Mouse (Mus musculus) heart, adult 2 months (tissue): ENCODE measurements around the gene Morn3. TPM values are rescaled to one million over a fixed set of nuclear protein-coding genes. Genes with fewer than 3 reads are reported as not detected.

Source experiments
- DNase-seq, 2 experiments: peaks; one replicate each; pipeline ENCODE4 v3.0.0; 2021
- H3K27ac ChIP-seq: fragments of 200-600 bp; 2 replicates; pipeline ENCODE4 v1.8.1; 2022
- H3K27me3 ChIP-seq: fragments of 200-500 bp; 2 replicates; pipeline ENCODE4 v1.6.1; 2012; ENCODE audit warnings: mild to moderate bottlenecking, low read length, inconsistent platforms, mixed read lengths; ENCODE audit not compliant: control insufficient read depth, insufficient read depth
- H3K36me3 ChIP-seq: fragments of 200-500 bp; 2 replicates; pipeline ENCODE4 v1.6.1; 2012; ENCODE audit warnings: low read length, inconsistent platforms; ENCODE audit not compliant: control insufficient read depth, insufficient read depth
- H3K4me1 ChIP-seq: fragments of 200-500 bp; 2 replicates; pipeline ENCODE4 v1.6.1; 2011; ENCODE audit warnings: low read length; ENCODE audit not compliant: control insufficient read depth, insufficient read depth
- H3K4me3 ChIP-seq: fragments of 200-600 bp; 2 replicates; pipeline ENCODE4 v1.8.1; 2022
- H3K79me2 ChIP-seq: fragments of 200-500 bp; replicated peaks from 2 replicates; pipeline ENCODE4 v1.6.1; 2012; ENCODE audit warnings: mild to moderate bottlenecking, inconsistent platforms, low read length, moderate library complexity, mixed read lengths; ENCODE audit not compliant: control insufficient read depth, insufficient read depth
- H3K9ac ChIP-seq: fragments of 200-500 bp; 2 replicates; pipeline ENCODE4 v1.6.1; 2012; ENCODE audit warnings: low read depth, mild to moderate bottlenecking, control low read depth, inconsistent platforms, low read length, mixed read lengths
- CTCF ChIP-seq: fragments of 200-600 bp; IDR thresholded peaks from 2 replicates; pipeline ENCODE4 v1.8.1; 2022; ENCODE audit warnings: antibody characterized with exemption, mild to moderate bottlenecking, moderate library complexity
- EP300 ChIP-seq: fragments of 200-500 bp; IDR thresholded peaks from 2 replicates; pipeline ENCODE4 v1.6.1; 2011; ENCODE audit warnings: low read depth, low read length, control low read depth; ENCODE audit not compliant: insufficient read depth
- POLR2A ChIP-seq: fragments of 200-500 bp; IDR thresholded peaks from 2 replicates; pipeline ENCODE4 v1.6.1; 2011; ENCODE audit warnings: mild to moderate bottlenecking, low read depth, low read length, control low read depth; ENCODE audit not compliant: insufficient read depth
- WGBS: fragments of 180-500 bp; shearing (Covaris S2); methylation state at CpG from one replicate; pipeline ENCODE4 v1.1.7; 2018; 5-methylcytosine and 5-hydroxymethylcytosine counted together
- intact Hi-C: fragments of 180-260 bp; cut with DNase I; formaldehyde crosslinking; loops from one replicate; pipeline ENCODE4 v1.15.1; 2025
- polyA plus RNA-seq: library from polyadenylated mRNA; depleted of rRNA; stranded (reverse); fragments of >200 nt; gene quantifications from 2 replicates; pipeline ENCODE4 v1.2.3, GENCODE M21; 2012
- total RNA-seq, 2 experiments: library from RNA; stranded (reverse); gene quantifications; 2 replicates each; pipeline ENCODE4 v1.2.3; 2021

Morn3 gene
- total and polyA plus RNA-seq, 3 experiments = not detected

DNA sequence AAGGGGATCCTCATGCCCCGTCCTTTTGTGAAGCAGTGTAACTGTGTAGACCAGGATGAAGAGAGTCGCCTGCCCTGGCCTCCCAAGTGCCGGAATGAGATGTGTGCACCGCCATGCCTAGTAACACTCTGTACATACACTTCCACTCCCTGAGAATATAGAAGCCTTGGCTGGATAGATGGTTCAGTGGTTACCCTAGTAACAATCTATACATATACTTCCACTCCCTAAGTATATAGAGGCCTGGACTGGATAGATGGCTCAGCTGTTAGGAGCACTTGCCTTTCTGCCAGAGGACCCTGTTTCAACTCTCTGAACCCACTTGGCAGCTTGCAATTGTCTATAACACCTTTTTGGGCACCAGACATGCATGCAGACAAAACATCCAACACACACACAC, 11.7 kb downstream of the Morn3 start:
- H3K4me3 ChIP-seq = no peak overlapping the region
- H3K36me3 ChIP-seq = no peaks in the 10 kb centered on the region; the same call in 1 of the 2 replicates
- TF ChIP-seq POLR2A = no peak
- no peak overlapping the region for H3K9ac ChIP-seq
- peaks cover 6% of the 10 kb centered on the region; the same call in 1 of the 2 replicates for H3K4me1 ChIP-seq
- H3K27ac ChIP-seq = no peak overlapping the region
- intact Hi-C loops = no loop called here
- H3K27me3 ChIP-seq = no peaks in the 10 kb centered on the region
- no peaks in the 10 kb centered on the region for H3K79me2 ChIP-seq
- peak in 1 of 2 experiments; percentile 9 for DNase-seq
- 86% methylated on average over 4 of the region's 4 CpGs for WGBS

DNA sequence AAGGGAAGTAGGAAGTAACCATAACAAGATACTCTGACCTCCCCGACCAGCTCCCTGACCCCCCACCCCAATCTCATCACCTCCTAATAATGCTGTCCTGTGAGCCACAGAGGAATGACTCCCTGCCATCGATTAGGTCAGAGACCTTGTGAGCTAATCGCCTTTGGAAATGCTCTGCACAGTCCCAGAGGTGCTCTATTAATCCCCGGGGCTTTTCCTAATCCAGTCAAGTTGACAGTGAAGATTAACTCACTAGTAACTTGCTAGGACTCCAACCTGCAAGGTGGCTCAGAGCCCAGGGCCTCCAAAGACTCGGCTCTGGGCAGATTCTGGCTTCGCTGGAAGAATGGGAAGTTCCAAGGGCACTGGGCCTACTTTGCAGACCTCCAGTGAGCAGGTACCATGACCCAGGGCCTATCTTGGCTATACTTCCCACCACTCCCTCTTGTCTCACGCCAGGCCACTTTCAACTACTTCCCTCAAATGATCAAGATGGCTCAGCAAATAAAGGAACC, 13.1 kb downstream of the Morn3 start:
- H3K27ac ChIP-seq = no peak overlapping the region
- H3K36me3 ChIP-seq = no peaks in the 10 kb centered on the region; the same call in 1 of the 2 replicates
- peak in 1 of 2 experiments; percentile 15 for DNase-seq
- H3K79me2 ChIP-seq = no peaks in the 10 kb centered on the region
- H3K4me1 ChIP-seq = peaks cover 4% of the 10 kb centered on the region; the same call in 1 of the 2 replicates
- 66% methylated on average over 7 of the region's 7 CpGs for WGBS
- intact Hi-C loops = no loop called here
- H3K4me3 ChIP-seq = no peak overlapping the region
- TF ChIP-seq CTCF (no peak), POLR2A (no peak), EP300 (no peak)
- H3K27me3 ChIP-seq = no peaks in the 10 kb centered on the region
- H3K9ac ChIP-seq = no peak overlapping the region

DNA sequence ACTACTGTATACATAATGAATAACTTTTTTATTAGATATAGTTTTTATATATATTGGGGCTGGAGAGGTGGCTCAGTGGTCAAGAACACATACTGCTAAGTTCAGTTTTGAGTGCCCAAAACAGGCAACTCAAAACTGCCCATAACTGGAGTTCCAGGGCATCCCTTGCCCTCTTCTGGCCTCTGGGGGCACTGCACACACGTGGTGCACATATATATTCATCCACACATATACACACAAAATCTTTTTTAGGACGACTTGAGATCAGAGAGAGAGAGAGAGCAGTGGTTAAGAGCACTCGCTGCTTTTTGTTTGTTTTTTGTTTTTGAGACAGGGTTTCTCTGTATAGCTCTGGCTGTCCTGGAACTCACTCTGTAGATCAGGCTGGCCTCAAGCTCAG, 15.5 kb downstream of the Morn3 start:
- intact Hi-C loops = no loop called here
- 96% methylated on average over 3 of the region's 3 CpGs for WGBS
- Histone ChIP-seq H3K4me1 (peaks cover 11% of the 10 kb centered on the region), H3K27ac (no peak overlapping the region), H3K27me3 (no peaks in the 10 kb centered on the region), H3K79me2 (peaks cover 2% of the 10 kb centered on the region; the same call in 1 of the 2 replicates), H3K36me3 (no peaks in the 10 kb centered on the region; the same call in 1 of the 2 replicates), H3K9ac (no peak overlapping the region), H3K4me3 (no peak overlapping the region)
- DNase-seq = no peak
- TF ChIP-seq CTCF (peak; percentile 13; the same call in 1 of the 2 replicates), EP300 (no peak), POLR2A (no peak)

DNA sequence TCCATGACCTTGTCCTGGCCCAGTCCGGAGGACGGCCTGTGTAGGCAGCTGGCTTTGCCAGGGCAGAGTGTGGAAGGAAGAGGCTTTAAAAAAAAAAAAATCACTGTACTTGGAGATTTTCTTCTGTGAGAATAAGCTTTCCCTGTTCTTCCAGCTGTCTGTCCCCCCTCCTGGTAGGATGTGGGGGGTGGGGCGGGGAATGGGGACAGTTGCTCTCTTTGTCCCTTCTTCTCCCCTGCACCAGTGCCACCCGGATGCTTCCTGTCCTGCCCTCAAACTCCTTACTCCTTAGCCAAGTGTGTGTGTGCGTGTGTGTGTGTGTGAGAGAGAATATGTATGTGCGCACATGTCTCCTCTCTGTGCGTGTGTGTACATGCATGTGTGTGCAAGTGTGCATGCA, 17.1 kb downstream of the Morn3 start:
- H3K27ac ChIP-seq = no peak overlapping the region
- DNase-seq = no peak
- H3K4me1 ChIP-seq = peaks cover 9% of the 10 kb centered on the region
- H3K9ac ChIP-seq = no peak overlapping the region
- peaks cover 2% of the 10 kb centered on the region; the same call in 1 of the 2 replicates for H3K79me2 ChIP-seq
- no peaks in the 10 kb centered on the region for H3K27me3 ChIP-seq
- 73% methylated on average over 7 of the region's 7 CpGs for WGBS
- no peak for TF ChIP-seq EP300
- TF ChIP-seq CTCF = no peak
- no peak for TF ChIP-seq POLR2A
- H3K36me3 ChIP-seq = no peaks in the 10 kb centered on the region; the same call in 1 of the 2 replicates
- intact Hi-C loops = no loop called here
- no peak overlapping the region for H3K4me3 ChIP-seq

DNA sequence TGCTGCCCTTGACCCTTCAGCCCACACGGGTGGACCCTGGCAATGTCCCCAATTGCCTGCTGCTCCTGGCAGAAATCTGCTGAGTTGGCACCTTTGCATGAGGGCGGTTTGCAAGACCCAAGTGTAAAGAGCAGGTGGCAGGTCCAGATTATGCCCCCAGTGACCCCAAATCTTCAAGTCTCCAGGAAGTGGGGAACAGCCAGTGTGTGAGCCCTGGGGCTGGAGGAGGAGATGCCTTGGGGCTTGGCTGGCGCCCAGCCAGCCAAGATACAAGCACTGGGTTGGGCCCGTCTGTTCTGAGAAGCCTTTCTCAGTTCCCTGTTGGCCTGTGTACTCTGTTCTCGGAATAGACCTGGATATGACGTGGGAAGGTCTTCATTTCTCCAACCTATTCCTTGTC, 19.4 kb downstream of the Morn3 start:
- TF ChIP-seq EP300 = no peak
- TF ChIP-seq CTCF = no peak
- no peak for TF ChIP-seq POLR2A
- H3K4me3 ChIP-seq = no peak overlapping the region
- H3K79me2 ChIP-seq = peaks cover 2% of the 10 kb centered on the region
- no peaks in the 10 kb centered on the region; the same call in 1 of the 2 replicates for H3K36me3 ChIP-seq
- 26% methylated on average over 6 of the region's 6 CpGs for WGBS
- peak in 1 of 2 experiments; percentile 39 for DNase-seq
- no peak overlapping the region for H3K9ac ChIP-seq
- no peak overlapping the region for H3K27ac ChIP-seq
- intact Hi-C loops = no loop called here
- peaks cover 13% of the 10 kb centered on the region for H3K4me1 ChIP-seq
- H3K27me3 ChIP-seq = no peaks in the 10 kb centered on the region

DNA sequence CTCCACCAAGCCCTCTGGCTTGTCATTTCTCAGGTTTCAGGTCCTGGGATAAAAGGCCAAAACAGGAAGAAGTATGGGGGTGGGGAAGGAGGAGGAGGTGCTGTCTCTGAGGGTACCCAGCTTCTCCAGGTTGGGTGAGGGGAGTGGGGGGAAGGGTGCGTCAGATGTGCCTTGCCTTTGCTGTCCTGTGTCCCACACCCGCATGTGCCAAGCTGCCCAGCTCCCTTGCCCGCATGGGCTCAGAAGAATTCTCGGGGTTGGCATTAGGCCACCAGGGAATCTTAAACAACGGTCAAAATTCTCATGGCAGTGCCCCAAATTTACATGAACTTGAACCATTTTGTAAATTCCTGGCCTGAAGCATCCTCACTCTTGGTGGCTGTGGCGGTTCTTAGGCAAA, 20.4 kb downstream of the Morn3 start:
- Histone ChIP-seq H3K4me3 (no peak overlapping the region), H3K79me2 (peaks cover 2% of the 10 kb centered on the region), H3K9ac (no peak overlapping the region; the same call in 1 of the 2 replicates), H3K4me1 (peaks cover 13% of the 10 kb centered on the region), H3K36me3 (no peaks in the 10 kb centered on the region; the same call in 1 of the 2 replicates), H3K27ac (no peak overlapping the region), H3K27me3 (no peaks in the 10 kb centered on the region)
- DNase-seq = no peak
- 65% methylated on average over 6 of the region's 6 CpGs for WGBS
- TF ChIP-seq CTCF = no peak
- no peak for TF ChIP-seq POLR2A
- no peak for TF ChIP-seq EP300
- intact Hi-C loops = no loop called here
